Mouse (Mus musculus): ENCODE measurements at regions not wholly inside any gene's neighbourhood (a gene's known extent, or its start where the extent isn't known, plus 50 kb on each side); places are given as distances from the start of the nearest gene placed in this dataset.
"Not testable (repeated sequence)": the region's sequence is repeated elsewhere in the genome, so short reads cannot be mapped to it uniquely, and the experiment has no call there.

- TF ChIP-seq POLR2A (IDR thresholded peaks at IDR 0.05; ENCODE audit: borderline replicate concordance, control insufficient read depth, low read depth, low read length); CTCF (IDR thresholded peaks at IDR 0.05; ENCODE audit: control insufficient read depth, insufficient read depth, low read length): not testable (repeated sequence)
Observed at GRCm38 (mm10) chr17:13442229-13442628, 87.9 kb downstream of the Tcp10c start.
